In the genomic region with DNA sequence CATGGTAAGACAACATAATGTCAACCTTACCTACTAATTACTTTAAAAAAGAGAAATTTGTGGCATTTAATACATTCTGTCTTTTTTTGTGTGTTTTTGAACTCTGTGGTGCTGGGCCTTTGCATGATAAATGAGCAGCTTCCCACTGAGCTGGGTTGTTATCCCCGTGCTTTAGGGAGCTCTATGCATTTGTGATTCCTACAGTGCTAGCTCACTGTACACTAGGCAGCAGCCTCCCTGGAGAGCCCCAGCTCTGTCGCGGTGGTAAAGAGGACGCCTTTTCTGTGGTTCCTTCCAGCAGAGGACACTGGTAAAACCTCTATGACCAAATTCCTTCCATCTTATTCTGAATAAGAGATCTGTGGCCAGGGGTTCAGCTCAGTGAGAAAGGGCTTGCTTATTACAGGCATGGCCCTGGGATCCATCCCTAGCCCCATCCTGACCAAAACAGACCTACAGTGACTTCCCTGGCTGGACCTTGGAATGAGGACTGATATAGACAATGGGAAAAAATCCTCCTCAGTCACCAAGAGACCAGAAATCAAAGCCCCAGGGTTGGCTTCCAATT, we compare ENCODE assay signal across 13 mouse cellular contexts. TPM values are rescaled to one million over a fixed set of nuclear protein-coding genes. Genes with fewer than 3 reads are reported as not detected.
DNase-seq lines count a peak whose midpoint lies in the region; ATAC-seq lines count a peak whose summit lies in the region.
"Had no signal": no experiment of that assay in that cellular context is flagged by ENCODE, and none has a peak within 500 bp of the region (broad histone marks: within the 10 kb centered on the region; RNA-seq: fewer than 3 reads in every experiment).

No protein-coding gene starts in this region.

- H3K4me3 ChIP-seq in liver, embryonic 15.5 days (replicated peaks) = no peak overlapping the region
- no peak overlapping the region for H3K4me3 ChIP-seq in embryonic facial prominence, embryonic 12.5 days
- no peak overlapping the region for H3K4me3 ChIP-seq in hindbrain, embryonic 16.5 days (ENCODE audit: low read length)
- H3K4me3 ChIP-seq in neural tube, embryonic 11.5 days (ENCODE audit: low read depth, low read length) = no peak overlapping the region
- H3K4me3 ChIP-seq: myocyte had no signal

- H3K9me3 ChIP-seq in liver, embryonic 15.5 days (replicated peaks) = no peaks in the 10 kb centered on the region
- no peaks in the 10 kb centered on the region for H3K9me3 ChIP-seq in embryonic facial prominence, embryonic 12.5 days
- no peaks in the 10 kb centered on the region; the same call in 1 of the 2 replicates for H3K9me3 ChIP-seq in hindbrain, embryonic 16.5 days (ENCODE audit: control insufficient read depth, low read length)
- H3K9me3 ChIP-seq in neural tube, embryonic 11.5 days (ENCODE audit: control insufficient read depth, low read length) = no peaks in the 10 kb centered on the region

- no peaks in the 10 kb centered on the region for H3K27me3 ChIP-seq in liver, embryonic 15.5 days
- H3K27me3 ChIP-seq in embryonic facial prominence, embryonic 12.5 days = no peaks in the 10 kb centered on the region
- no peaks in the 10 kb centered on the region for H3K27me3 ChIP-seq in hindbrain, embryonic 16.5 days (replicated peaks; ENCODE audit: control insufficient read depth, insufficient read depth, low read length)
- H3K27me3 ChIP-seq in neural tube, embryonic 11.5 days (ENCODE audit: control insufficient read depth, insufficient read depth, low read length) = no peaks in the 10 kb centered on the region

- no peak for DNase-seq in liver
- peak; percentile 31 for DNase-seq in neural tube, embryonic 11.5 days (ENCODE audit: low spot score)
- no peak for DNase-seq in thymus, postnatal 14 days
- DNase-seq: adrenal gland, postnatal 25 days; cerebellum, adult 18-20 months; heart, postnatal 36 days; thymus, postnatal 4 days had no signal

- no peak overlapping the region for H3K4me2 ChIP-seq in liver, embryonic 15.5 days
- no peak overlapping the region for H3K4me2 ChIP-seq in embryonic facial prominence, embryonic 12.5 days (replicated peaks)
- no peak overlapping the region for H3K4me2 ChIP-seq in hindbrain, embryonic 16.5 days (ENCODE audit: low read length)
- no peak overlapping the region for H3K4me2 ChIP-seq in neural tube, embryonic 11.5 days (ENCODE audit: low read depth)

- 0 out of 2 replicates have a peak, but pooled peaks have one; percentile 12 for ATAC-seq in liver, embryonic 15.5 days (ENCODE audit: insufficient read depth)
- ATAC-seq in embryonic facial prominence, embryonic 12.5 days (ENCODE audit: insufficient number of reproducible peaks, insufficient read depth, low FRiP score, low TSS enrichment) = no peak; the same call in 1 of the 2 replicates
- peak; percentile 58; the same call in 1 of the 2 replicates for ATAC-seq in hindbrain, embryonic 16.5 days
- peak; percentile 38 for ATAC-seq in neural tube, embryonic 11.5 days (ENCODE audit: insufficient read depth, low FRiP score, low TSS enrichment)
- no peak for ATAC-seq in megakaryocyte-erythroid progenitor cell, adult 5-6 weeks (replicated peaks; ENCODE audit: low FRiP score, low TSS enrichment, poor library complexity, severe bottlenecking)
- ATAC-seq in CD4-positive, CD25-positive, alpha-beta regulatory T cell, adult 4 months = no peak

- no peak overlapping the region for H3K27ac ChIP-seq in liver, embryonic 15.5 days (replicated peaks)
- H3K27ac ChIP-seq in embryonic facial prominence, embryonic 12.5 days = peak overlapping the region; percentile 70; the same call in 1 of the 2 replicates
- H3K27ac ChIP-seq in hindbrain, embryonic 16.5 days (ENCODE audit: low read depth, low read length) = no peak overlapping the region; the same call in 1 of the 2 replicates
- H3K27ac ChIP-seq in neural tube, embryonic 11.5 days (ENCODE audit: low read depth, low read length) = peak overlapping the region; percentile 11; the same call in 1 of the 2 replicates

- H3K4me1 ChIP-seq in liver, embryonic 15.5 days (replicated peaks) = no peaks in the 10 kb centered on the region
- H3K4me1 ChIP-seq in embryonic facial prominence, embryonic 12.5 days = peaks cover 12% of the 10 kb centered on the region; the same call in 1 of the 2 replicates
- peaks cover 6% of the 10 kb centered on the region; the same call in 1 of the 2 replicates for H3K4me1 ChIP-seq in hindbrain, embryonic 16.5 days (ENCODE audit: control insufficient read depth, insufficient read depth, low read depth, low read length)
- peaks cover 7% of the 10 kb centered on the region for H3K4me1 ChIP-seq in neural tube, embryonic 11.5 days (ENCODE audit: control insufficient read depth, insufficient read depth, low read length)

- H3K9ac ChIP-seq in liver, embryonic 15.5 days = no peak overlapping the region
- no peak overlapping the region for H3K9ac ChIP-seq in embryonic facial prominence, embryonic 12.5 days
- H3K9ac ChIP-seq in hindbrain, embryonic 16.5 days (ENCODE audit: low read depth, low read length) = peak overlapping the region; percentile 7; the same call in 1 of the 2 replicates
- H3K9ac ChIP-seq in neural tube, embryonic 11.5 days (ENCODE audit: low read length) = peak overlapping the region; percentile 0; the same call in 1 of the 2 replicates

- no peaks in the 10 kb centered on the region for H3K36me3 ChIP-seq in liver, embryonic 15.5 days (replicated peaks)
- H3K36me3 ChIP-seq in embryonic facial prominence, embryonic 12.5 days = no peaks in the 10 kb centered on the region
- no peaks in the 10 kb centered on the region for H3K36me3 ChIP-seq in hindbrain, embryonic 16.5 days (ENCODE audit: control insufficient read depth, insufficient read depth, low read length)
- no peaks in the 10 kb centered on the region for H3K36me3 ChIP-seq in neural tube, embryonic 11.5 days (ENCODE audit: control insufficient read depth, insufficient read depth, low read length)

- WGBS in liver, embryonic 15.5 days (ENCODE audit: insufficient replicate concordance) = 41% methylated on average over 4 of the region's 4 CpGs
- WGBS in embryonic facial prominence, embryonic 12.5 days = 15% methylated on average over 4 of the region's 4 CpGs
- WGBS in hindbrain, embryonic 16.5 days = 8% methylated on average over 4 of the region's 4 CpGs
- WGBS in neural tube, embryonic 11.5 days = 11% methylated on average over 4 of the region's 4 CpGs

RNA-seq across cellular contexts. Expression of a gene that starts 18.7 kb away (rescaled TPM):
- polyA plus RNA-seq in liver, embryonic 15.5 days (2015; fragmentation: Nextera tagmentation; extraction: Ambion mirVana) = 8.7 and 16.4 TPM in 2 replicates
- 429 and 434 TPM in 2 replicates for polyA plus RNA-seq in embryonic facial prominence, embryonic 12.5 days (2016; fragmentation: Nextera tagmentation; extraction: Ambion mirVana)
- 465 and 469 TPM in 2 replicates for polyA plus RNA-seq in hindbrain, embryonic 16.5 days (2015; fragmentation: Nextera tagmentation; extraction: Ambion mirVana)
- 403 and 422 TPM in 2 replicates for polyA plus RNA-seq in neural tube, embryonic 11.5 days (2014; fragmentation: Nextera tagmentation; extraction: Ambion mirVana)
- total RNA-seq in megakaryocyte-erythroid progenitor cell, adult 5-6 weeks (2014; fragmentation: Nextera tagmentation) = not detected in 2 replicates
- not detected in 2 replicates for total RNA-seq in megakaryocyte-erythroid progenitor cell, adult 5-6 weeks (2017)
- not detected for polyA plus RNA-seq in CD4-positive, CD25-positive, alpha-beta regulatory T cell, adult 4 months (2017; shearing (Covaris generic))

Comparison
In these comparisons a context has a peak if more than half of its experiments do, and no peak if none do; other contexts are left out.
1. ATAC-seq: peak in liver, embryonic 15.5 days (single experiment), hindbrain, embryonic 16.5 days (single experiment) and neural tube, embryonic 11.5 days (single experiment); none in embryonic facial prominence, embryonic 12.5 days (single experiment), megakaryocyte-erythroid progenitor cell, adult 5-6 weeks (single experiment) and CD4-positive, CD25-positive, alpha-beta regulatory T cell, adult 4 months (single experiment).
2. H3K27ac ChIP-seq: peak in embryonic facial prominence, embryonic 12.5 days (single experiment) and neural tube, embryonic 11.5 days (single experiment); none in liver, embryonic 15.5 days (single experiment) and hindbrain, embryonic 16.5 days (single experiment).
3. H3K9ac ChIP-seq: peak in hindbrain, embryonic 16.5 days (single experiment) and neural tube, embryonic 11.5 days (single experiment); none in liver, embryonic 15.5 days (single experiment) and embryonic facial prominence, embryonic 12.5 days (single experiment).
4. RNA of a gene that starts 18.7 kb away (polyA plus RNA-seq): 465 to 469 TPM in hindbrain, embryonic 16.5 days, 429 to 434 TPM in embryonic facial prominence, embryonic 12.5 days and 403 to 422 TPM in neural tube, embryonic 11.5 days; 8.7 to 16.4 TPM in liver, embryonic 15.5 days and not detected in CD4-positive, CD25-positive, alpha-beta regulatory T cell, adult 4 months; every median in the first group is over 10 times any median in the second.